Mouse (Mus musculus) testis, postnatal 14 days (tissue): Measurements from ENCODE around the gene Dnajc6.

Source experiments
- DNase-seq: peaks from one replicate; pipeline ENCODE4 v3.0.0; 2021; ENCODE audit warnings: low spot score

The Dnajc6 gene

DNA sequence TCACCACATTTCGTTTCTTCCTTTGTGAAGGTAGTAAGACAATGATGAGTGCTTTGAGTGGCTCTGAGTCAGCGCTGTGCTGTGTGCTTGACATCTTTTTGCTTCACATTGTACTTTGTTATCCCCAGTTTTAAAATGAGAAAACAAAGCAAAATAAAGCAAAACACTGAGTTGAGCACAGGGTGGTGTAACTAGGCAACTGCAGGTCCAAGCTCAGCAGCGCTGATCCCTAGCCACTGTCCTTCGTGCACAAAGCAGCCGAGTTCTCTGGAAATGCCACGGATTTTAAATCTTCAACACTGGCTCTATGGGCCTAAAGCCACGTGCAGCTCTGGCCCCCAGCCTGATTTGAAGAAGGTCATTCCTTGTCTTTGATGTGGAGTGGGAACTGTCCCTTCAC lies 72.6 kb downstream of the Dnajc6 start:
- DNase-seq, result no peak

DNA sequence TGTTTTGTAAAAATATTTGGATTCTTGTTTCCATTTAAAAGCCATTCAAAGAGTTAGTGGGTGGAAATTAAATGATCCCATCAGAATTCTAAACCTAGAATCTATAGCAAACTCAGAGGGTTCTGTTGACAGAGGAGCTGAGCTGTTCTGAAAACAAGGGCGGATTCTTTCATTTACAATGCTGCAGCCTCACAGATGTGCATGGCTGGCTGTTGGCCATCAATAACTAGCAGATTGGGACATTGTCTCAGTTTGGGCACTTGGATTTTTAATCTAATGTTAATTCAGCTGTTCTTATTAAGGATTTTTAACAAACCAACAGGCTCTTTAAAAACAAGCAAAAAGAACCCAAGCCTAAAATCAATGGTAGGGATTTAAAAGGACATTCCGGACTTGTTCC lies 75.7 kb downstream of the Dnajc6 start:
- DNase-seq, result no peak

DNA sequence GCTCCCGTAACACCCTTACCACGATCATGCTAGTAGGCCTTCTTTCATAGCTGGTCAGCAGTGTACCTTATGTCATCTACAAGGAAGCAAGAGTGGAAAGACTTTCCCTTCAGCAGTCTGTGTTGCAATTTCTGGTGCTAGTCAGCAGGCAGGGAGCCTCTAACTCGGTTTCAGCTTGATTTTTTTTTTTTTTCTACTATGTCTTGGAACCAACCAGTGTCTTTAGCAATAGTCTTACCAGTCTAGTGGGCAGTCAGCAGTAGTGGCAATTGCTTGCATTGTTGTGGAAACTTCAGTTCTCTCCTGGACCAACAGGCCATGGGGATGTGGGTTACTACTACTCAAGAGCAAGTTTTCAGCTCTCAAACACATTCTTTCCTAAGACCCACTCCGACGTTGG lies 78.9 kb downstream of the Dnajc6 start:
- no peak for DNase-seq

DNA sequence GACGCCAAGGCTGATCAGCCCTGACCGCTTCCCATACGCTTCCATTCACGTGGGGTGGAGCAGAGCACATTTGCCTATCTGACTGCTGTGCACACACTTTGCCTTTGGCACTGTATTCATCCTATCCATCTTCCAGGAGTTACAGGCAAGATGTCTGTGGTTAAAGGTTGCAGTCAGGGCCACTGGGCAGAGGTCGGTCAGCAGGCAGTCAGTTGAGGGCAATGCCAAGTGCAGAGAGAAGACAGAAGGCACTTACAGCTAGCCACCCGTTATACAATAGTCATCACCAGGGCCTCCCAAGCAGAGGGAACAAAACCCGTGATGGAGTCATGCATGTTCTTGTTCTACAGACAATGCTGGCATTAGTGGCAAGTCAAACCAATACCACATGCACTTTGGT lies 82.3 kb downstream of the Dnajc6 start:
- no peak for DNase-seq

DNA sequence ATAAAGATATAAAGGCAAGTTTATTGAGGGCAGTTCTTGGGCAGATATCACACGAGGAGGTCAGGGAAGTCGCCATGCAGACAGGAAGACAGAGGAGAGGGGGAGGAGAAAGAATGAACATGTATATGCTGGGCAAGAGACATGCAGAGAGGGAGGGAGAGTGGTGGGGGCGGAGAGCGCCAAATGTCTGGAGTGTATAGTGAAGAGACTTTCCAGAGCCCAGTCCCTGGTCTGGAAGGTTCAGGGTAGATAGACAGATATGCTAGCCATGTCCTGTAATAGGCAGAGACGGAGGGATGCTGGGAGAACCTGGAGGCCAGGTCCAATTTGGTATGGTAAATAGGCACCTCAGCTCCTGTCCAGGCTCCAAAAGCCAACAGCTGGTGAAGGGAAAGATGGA lies 83.1 kb downstream of the Dnajc6 start:
- no peak for DNase-seq

- no peak for DNase-seq
Measured at GRCm38 (mm10) chr4:101581156-101581555, 84.7 kb downstream of the Dnajc6 start.

DNA sequence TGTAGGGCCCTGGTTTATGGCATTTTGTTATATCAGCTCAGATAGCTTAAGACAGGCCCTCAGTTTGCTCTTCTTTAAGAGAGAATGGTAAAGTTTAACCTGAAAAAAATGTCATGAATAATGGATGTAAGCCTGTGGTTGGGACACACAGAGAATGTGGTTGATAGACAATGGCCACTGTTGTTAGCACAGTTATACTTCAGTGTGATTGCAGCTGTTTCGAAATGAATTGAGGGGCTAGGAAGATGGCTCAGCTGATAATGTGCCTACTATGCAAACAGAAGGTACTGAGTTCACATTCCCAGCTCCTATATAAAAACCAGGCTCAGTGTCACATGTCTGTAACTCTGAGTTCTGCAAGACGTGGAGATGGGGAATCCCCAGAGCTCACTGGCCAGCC lies 86.4 kb downstream of the Dnajc6 start:
- no peak for DNase-seq

DNA sequence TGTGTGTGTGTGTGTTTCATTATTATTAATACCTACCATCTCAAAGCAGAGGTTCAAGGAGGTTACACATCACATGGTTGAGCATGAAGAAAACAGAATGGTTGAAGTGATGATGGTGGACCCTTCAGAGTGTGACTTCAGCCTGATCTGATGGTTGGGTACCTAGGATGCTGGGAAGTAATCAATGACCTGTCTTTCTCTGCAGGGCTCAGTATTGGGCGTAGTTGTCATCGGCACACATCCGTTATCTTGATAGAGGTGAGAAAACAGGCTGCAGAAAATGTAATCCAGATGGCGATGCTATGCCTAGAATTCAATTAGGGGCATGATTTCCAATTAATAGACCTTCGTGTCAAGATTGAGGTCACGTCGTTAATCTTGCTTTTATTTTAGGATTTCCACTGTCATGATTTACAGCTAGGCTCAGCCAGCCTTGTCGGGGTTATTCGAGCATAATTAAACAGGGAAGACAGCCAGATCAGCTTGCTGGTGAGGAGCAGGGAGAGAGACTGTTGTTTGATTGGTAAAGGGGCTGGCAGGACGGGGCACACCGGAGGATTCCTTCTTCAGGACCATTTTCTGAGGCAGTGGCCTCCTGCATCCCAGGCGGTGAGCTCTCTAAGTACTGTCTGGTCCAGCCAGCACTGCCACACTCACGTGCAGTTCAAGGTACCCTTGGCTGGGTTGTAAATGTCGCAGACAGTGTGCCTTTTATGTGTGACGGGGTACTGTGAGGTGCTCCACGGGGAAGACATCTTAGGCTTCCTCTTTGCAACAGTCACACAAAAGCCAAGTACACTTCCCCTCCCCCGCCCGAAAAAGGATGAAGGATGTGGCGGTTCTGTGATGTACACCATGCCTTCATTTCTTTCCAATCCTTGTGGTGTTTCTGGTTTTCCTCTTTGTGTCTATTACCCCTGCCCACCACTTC lies 88.3 kb downstream of the Dnajc6 start:
- no peak for DNase-seq

DNA sequence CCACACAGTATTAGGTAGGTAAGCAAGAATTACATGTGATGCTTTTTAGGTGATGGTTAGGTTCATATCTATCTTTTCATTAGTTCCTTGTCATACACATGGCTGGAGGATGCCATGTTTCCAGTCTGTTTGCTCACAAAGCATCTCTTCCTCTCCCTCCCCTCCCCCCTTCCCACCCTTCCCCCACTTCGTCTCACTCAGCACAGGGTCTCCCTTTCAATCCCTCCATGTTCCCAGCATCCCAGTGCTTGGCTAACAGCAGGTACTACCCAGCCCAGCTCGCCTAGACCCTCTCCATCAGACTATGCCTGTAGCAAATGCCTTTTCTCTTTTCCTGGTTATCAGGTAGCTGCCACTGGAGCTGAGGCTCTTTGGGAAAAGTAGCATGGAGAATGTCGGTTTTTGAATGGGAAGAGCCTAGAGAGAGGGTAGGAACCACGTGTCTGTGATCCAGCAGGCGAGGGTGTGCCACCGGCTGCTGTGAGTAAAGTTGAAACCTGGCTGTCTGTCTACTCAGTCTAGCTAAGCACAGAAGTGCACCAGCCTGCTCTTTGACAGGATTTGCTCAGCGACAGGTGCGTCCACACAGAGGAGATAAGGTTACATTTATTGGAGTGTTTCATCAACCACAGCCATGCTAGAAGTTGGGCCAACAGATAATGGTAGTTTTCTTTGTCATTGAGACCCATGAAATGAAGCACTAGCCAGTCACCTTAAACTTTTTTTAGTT lies 89.2 kb downstream of the Dnajc6 start:
- DNase-seq, result no peak

DNA sequence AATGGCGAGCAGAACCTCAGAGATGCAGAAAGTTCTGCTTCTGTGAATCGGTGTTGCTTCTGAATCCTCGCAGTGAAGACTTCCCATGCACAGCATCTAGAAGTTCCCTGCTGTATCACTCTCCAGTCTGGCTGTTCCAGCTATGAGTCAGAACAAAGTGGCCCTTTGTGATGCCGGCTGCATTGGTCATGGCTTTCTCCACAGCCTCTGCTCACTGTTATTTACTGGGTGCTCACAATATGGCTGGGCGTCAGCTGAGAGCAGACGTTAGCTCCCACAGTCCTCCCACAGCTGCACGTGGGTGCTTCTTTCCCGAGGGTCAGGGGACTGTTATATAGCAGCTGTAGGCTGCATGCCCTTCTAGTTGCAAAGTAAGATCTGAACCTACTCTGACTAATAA lies 92.5 kb downstream of the Dnajc6 start:
- DNase-seq, result no peak

DNA sequence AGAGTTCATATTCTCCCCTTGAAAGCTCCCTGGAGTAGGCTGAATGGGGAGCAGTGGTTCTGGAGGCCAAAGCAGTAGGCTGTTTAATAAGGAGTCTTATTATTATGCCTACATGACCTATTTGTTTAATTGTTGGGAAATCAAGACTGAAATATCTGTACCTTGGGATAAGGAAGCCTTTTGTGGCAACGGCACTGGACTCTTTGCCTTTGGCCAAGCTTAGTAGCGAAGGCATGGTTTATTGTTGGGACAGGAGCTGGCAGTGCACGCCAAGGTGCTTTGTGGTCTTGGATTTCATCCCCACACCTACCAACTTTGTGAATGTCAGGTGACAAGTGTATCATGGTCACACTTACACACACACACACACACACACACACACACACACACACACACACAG lies 93.3 kb downstream of the Dnajc6 start:
- DNase-seq, result no peak

DNA sequence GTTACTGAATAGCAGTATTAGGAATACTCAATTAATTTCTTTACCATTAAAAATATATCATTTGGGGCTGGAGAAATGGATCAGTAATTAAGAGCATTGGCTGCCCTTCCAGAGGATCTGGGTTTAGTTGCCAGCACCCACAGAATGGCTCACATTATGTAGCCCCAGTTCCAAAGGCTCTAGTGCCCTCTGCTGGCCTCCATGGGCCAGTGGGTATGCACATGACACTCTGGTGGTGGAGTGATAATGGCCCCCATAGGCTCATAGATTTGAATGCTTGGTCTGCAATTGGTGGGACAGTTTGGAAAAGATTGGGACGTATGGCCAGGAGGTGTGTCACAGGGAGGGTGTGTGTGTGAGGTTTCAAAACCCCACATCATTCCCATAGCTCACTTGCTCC lies 95.0 kb downstream of the Dnajc6 start:
- no peak for DNase-seq

- DNase-seq, result no peak
Measured at GRCm38 (mm10) chr4:101592466-101592865, 96.0 kb downstream of the Dnajc6 start.

- DNase-seq, result no peak
Measured at GRCm38 (mm10) chr4:101601758-101602157, 105.3 kb downstream of the Dnajc6 start.

DNA sequence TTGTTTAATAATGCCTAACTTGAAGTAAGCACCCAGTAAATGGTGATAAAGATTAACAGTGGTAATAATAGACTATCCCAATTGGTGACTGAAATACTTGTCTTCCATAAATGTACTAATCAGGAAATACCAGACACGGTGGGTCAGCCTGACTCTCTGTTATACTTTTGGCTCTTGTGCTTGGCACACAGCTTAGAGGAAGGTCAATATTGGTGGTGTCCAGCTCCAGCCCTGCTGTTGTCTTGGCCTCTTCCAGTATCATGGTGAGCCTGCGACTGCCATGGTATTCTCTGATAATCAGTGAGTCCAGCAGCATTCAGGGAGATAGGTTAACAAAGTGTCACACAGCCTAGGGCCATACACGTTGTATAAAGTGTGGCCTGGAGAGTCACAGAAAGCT lies 107.2 kb downstream of the Dnajc6 start:
- DNase-seq, result no peak

DNA sequence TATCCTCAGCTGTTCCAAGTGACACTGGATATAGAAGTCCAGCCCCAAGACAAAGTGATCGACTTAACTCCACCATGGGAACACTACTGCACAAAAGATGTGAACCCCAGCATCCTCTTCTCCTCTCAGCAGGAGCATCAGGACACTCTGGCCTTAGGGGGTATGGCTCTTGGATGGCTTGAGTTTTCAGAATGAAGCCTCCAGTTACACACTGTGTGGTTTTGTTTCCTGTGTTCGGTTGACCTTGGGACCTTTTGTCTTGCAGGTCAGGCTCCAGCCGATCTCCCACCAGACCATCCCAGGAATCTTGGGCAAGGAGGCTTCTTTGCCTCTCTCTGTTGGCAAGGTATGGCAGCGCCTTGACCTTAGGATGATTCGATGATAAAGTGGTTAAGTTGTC lies 120.1 kb downstream of the Dnajc6 start:
- DNase-seq, result no peak

DNA sequence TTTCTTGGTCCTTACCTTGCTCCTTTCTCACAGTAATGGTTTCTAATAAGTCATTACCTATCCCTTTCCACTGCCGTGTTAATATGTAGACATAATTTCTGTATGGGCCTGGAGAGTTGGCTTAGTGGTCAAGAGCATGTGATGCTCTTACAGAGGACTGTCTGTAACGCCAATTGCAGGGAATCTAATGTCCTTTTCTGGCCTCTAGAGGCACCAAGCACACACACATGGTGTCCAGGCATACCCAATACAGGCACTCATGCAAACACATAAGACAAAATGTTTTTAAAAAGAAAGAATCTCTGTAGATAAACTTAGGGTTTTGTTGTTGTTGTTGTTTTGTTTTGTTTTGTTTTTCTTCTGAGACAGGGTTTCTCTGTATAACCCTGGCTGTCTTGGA lies 121.3 kb downstream of the Dnajc6 start:
- no peak for DNase-seq

DNA sequence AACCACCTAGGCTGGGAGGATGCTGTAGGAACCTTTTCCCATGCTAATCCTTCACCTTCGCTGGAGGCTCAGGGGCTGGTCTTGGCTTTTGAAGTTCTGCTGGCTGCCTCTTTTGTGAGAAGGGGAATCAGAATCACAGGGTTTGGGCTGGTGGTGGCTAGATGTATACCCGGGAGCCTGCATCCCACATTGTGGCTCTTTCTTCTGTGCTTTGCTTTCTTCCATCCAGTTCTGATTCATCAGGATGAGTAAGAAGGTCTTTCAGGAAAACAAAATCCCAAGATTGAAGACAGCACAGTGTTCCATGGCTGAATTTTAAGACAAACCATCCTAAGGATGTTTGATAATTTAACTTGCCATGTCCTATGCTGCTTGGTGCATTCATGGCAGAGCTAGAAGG lies 123.8 kb downstream of the Dnajc6 start:
- DNase-seq, result no peak

GRCm38 (mm10) chr4:101621241-101621640 lies 124.8 kb downstream of the Dnajc6 start:
- no peak for DNase-seq

- DNase-seq, result no peak
Measured at GRCm38 (mm10) chr4:101625278-101625677, 128.8 kb downstream of the Dnajc6 start.

DNA sequence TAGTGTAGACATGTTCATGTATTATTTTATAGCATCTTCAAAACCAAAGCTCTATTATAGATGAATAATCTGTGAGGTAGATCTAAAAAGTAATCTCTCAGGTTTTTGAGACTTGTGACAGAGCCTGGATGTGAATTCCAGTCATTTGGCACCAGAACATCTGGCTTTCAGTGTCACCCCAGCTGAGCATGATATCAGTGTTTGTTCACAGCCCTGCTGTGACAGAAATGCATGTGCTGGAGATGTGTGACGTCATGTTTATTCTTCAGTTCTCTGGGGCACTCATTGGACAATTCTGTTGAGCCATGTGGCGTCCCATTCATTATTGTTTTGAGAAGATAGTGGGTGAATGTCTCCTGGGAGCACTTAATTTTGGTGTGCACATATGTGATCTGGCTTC lies 139.1 kb downstream of the Dnajc6 start:
- no peak for DNase-seq

DNA sequence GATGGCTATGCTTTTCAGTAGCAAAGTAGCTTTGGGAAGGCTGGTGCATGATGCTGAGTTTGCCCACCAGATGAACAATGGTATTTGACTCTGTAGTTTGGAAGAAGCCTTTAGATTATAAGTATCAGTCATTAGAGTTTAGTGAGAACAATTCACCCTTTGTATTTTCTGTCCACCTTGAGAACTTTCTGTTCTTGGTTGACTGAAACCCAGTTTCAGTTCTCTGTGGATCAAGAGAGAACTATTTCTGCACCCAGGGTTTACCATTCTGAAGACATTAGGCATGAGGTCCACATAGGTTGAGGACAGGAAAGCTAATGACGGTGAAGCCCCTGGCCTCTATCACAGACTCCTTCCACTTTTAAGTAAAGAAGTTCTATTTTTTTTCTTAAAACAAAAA lies 141.0 kb downstream of the Dnajc6 start:
- no peak for DNase-seq

GRCm38 (mm10) chr4:101640631-101641030 lies 144.2 kb downstream of the Dnajc6 start:
- no peak for DNase-seq

DNA sequence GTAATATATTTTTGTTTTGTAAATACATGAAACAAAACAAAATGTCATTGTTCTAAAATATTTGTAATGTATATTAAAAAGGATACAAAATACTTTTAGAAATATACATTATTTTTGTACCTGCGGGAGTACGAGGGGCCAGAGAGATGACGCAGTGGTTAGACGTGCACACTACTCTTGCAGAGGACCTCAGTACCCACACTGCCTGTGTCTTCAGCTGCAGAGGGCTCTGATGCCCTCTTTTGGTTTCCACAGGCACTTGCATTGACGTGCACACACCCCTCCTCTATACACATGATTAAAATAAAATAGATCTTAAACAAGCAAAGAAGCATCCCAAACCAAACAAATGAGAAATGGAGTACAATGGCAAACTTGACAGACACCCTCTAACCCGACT lies 146.3 kb downstream of the Dnajc6 start:
- DNase-seq, result no peak
